Mouse (Mus musculus) kidney, postnatal 25 days (tissue): Measurements from ENCODE around the gene 1700018B08Rik.

ENCODE experiments used
- DNase-seq, 2 experiments: peaks; one replicate each; pipeline ENCODE4 v3.0.0; 2021; ENCODE audit warnings: mixed read lengths in 2 of 2

Gene 1700018B08Rik

GRCm38 (mm10) chr8:121544276-121544785, at the start of gene 1700018B08Rik:
TSS of gene 1700018B08Rik (minus strand) at chr8:121544320.
- DNase-seq: peak in 1 of 2 experiments; percentile 19

- no peak for DNase-seq
Observed at GRCm38 (mm10) chr8:121593293-121593692, 49.2 kb upstream of the 1700018B08Rik start.

- DNase-seq: peak; percentile 49 to 63
Observed at GRCm38 (mm10) chr8:121591178-121592066, 47.3 kb upstream of the 1700018B08Rik start.

- DNase-seq: peak; percentile 92 to 96
Observed at GRCm38 (mm10) chr8:121590203-121591177, 46.4 kb upstream of the 1700018B08Rik start, which contains the start of gene Map1lc3b. TSS of gene Map1lc3b (plus strand) at chr8:121590361.

GRCm38 (mm10) chr8:121589205-121589726, 45.1 kb upstream of the 1700018B08Rik start:
- DNase-seq: no peak

GRCm38 (mm10) chr8:121588750-121589149, 44.6 kb upstream of the 1700018B08Rik start:
- no peak for DNase-seq

GRCm38 (mm10) chr8:121585159-121585825, 41.2 kb upstream of the 1700018B08Rik start:
- DNase-seq: peak; percentile 100

GRCm38 (mm10) chr8:121584730-121585129, 40.6 kb upstream of the 1700018B08Rik start:
- DNase-seq: no peak

GRCm38 (mm10) chr8:121583653-121584052, 39.5 kb upstream of the 1700018B08Rik start:
- DNase-seq: no peak

GRCm38 (mm10) chr8:121580465-121580864, 36.3 kb upstream of the 1700018B08Rik start:
- no peak for DNase-seq

GRCm38 (mm10) chr8:121578676-121579451, 34.7 kb upstream of the 1700018B08Rik start, which contains the start of gene Fbxo31:
TSS of gene Fbxo31 (minus strand) at chr8:121578806.
- peak; percentile 96 to 97 for DNase-seq

- DNase-seq: no peak
Observed at GRCm38 (mm10) chr8:121577751-121578675, 33.9 kb upstream of the 1700018B08Rik start.

- DNase-seq: no peak
Observed at GRCm38 (mm10) chr8:121575661-121576060, 31.5 kb upstream of the 1700018B08Rik start.

GRCm38 (mm10) chr8:121573275-121573674, 29.2 kb upstream of the 1700018B08Rik start:
- peak; percentile 54 to 78 for DNase-seq

- DNase-seq: no peak
Observed at GRCm38 (mm10) chr8:121572121-121572520, 28.0 kb upstream of the 1700018B08Rik start.

GRCm38 (mm10) chr8:121570801-121571200, 26.7 kb upstream of the 1700018B08Rik start:
- no peak for DNase-seq

- DNase-seq: no peak
Observed at GRCm38 (mm10) chr8:121570335-121570734, 26.2 kb upstream of the 1700018B08Rik start.

- no peak for DNase-seq
Observed at GRCm38 (mm10) chr8:121568321-121568720, 24.2 kb upstream of the 1700018B08Rik start.

- no peak for DNase-seq
Observed at GRCm38 (mm10) chr8:121563701-121564100, 19.6 kb upstream of the 1700018B08Rik start.

GRCm38 (mm10) chr8:121562941-121563351, 18.8 kb upstream of the 1700018B08Rik start:
- DNase-seq: peak; percentile 16 to 80
